Mouse (Mus musculus) spleen, postnatal 4 days (tissue): ENCODE measurements around the gene Gm26602.

ENCODE experiments used
- DNase-seq, 2 experiments: peaks; one replicate each; pipeline ENCODE4 v3.0.0; 2022; ENCODE audit warnings: low spot score in 2 of 2

Gene Gm26602

GRCm38 (mm10) chr10:79917532-79918100 lies 7.0 kb downstream of the Gm26602 start:
- no peak for DNase-seq

- no peak for DNase-seq
These were observed 7.8 kb downstream of the Gm26602 start for GRCm38 (mm10) chr10:79918231-79919078.

- no peak for DNase-seq
These were observed 8.7 kb downstream of the Gm26602 start for GRCm38 (mm10) chr10:79919251-79919849.

GRCm38 (mm10) chr10:79920056-79920890 lies 9.6 kb downstream of the Gm26602 start:
- DNase-seq, result no peak

GRCm38 (mm10) chr10:79920958-79921535 lies 10.4 kb downstream of the Gm26602 start, which contains the start of gene R3hdm4:
TSS of gene R3hdm4 (minus strand) at chr10:79921208.
- DNase-seq, result no peak

- DNase-seq, result no peak
These were observed 10.9 kb downstream of the Gm26602 start for GRCm38 (mm10) chr10:79921572-79921971.

GRCm38 (mm10) chr10:79924998-79925784 lies 14.5 kb downstream of the Gm26602 start:
- DNase-seq, result peak; percentile 93 to 99

GRCm38 (mm10) chr10:79925785-79926490 lies 15.3 kb downstream of the Gm26602 start:
- DNase-seq, result no peak

GRCm38 (mm10) chr10:79926491-79927323 lies 16.1 kb downstream of the Gm26602 start, which contains the start of gene Arid3a:
TSS of gene Arid3a (plus strand) at chr10:79927043.
- peak; percentile 87 to 94 for DNase-seq

GRCm38 (mm10) chr10:79927324-79928029 lies 16.8 kb downstream of the Gm26602 start:
- peak; percentile 61 to 84 for DNase-seq

- peak in 1 of 2 experiments; percentile 58 for DNase-seq
These were observed 17.5 kb downstream of the Gm26602 start for GRCm38 (mm10) chr10:79928030-79928694.

GRCm38 (mm10) chr10:79928907-79929701 lies 18.4 kb downstream of the Gm26602 start:
- DNase-seq, result no peak

- no peak for DNase-seq
These were observed 19.5 kb downstream of the Gm26602 start for GRCm38 (mm10) chr10:79929967-79930825.

GRCm38 (mm10) chr10:79930826-79931186 lies 20.1 kb downstream of the Gm26602 start:
- no peak for DNase-seq

GRCm38 (mm10) chr10:79931797-79932196 lies 21.1 kb downstream of the Gm26602 start:
- no peak for DNase-seq

GRCm38 (mm10) chr10:79932736-79933135 lies 22.1 kb downstream of the Gm26602 start:
- DNase-seq, result no peak
